Mouse (Mus musculus): ENCODE measurements at regions not wholly inside any gene's neighbourhood (a gene's known extent, or its start where the extent isn't known, plus 50 kb on each side); places are given as distances from the start of the nearest gene placed in this dataset.
"Not testable (repeated sequence)": the region's sequence is repeated elsewhere in the genome, so short reads cannot be mapped to it uniquely, and the experiment has no call there.

- Histone ChIP-seq H3K27ac (no peak overlapping the region), H3K4me2 (no peak overlapping the region), H3K4me3 (replicated peaks) (no peak overlapping the region), H3K4me1 (no peaks in the 10 kb centered on the region), H3K9ac (no peak overlapping the region), H3K27me3 (replicated peaks) (no peaks in the 10 kb centered on the region), H3K9me3 (no peaks in the 10 kb centered on the region), H3K36me3 (no peaks in the 10 kb centered on the region)
- ATAC-seq (ENCODE audit: insufficient read depth, low FRiP score, low read depth): no peak
- WGBS: 71% methylated on average over 3 of the region's 3 CpGs
Measured at GRCm38 (mm10) chr3:21761909-21762308, 314.5 kb upstream of the Tbl1xr1 start.

GRCm38 (mm10) chr3:21768081-21768480 lies 308.4 kb upstream of the Tbl1xr1 start:
- no peak overlapping the region for H3K4me3 ChIP-seq (replicated peaks)
- H3K36me3 ChIP-seq: no peaks in the 10 kb centered on the region
- no peaks in the 10 kb centered on the region for H3K27me3 ChIP-seq (replicated peaks)
- H3K4me1 ChIP-seq: no peaks in the 10 kb centered on the region
- 92% methylated on average over 1 of the region's 1 CpGs for WGBS
- no peak overlapping the region for H3K27ac ChIP-seq
- no peak for ATAC-seq (ENCODE audit: insufficient read depth, low FRiP score, low read depth)
- H3K4me2 ChIP-seq: no peak overlapping the region
- no peak overlapping the region for H3K9ac ChIP-seq
- H3K9me3 ChIP-seq: no peaks in the 10 kb centered on the region

- Histone ChIP-seq H3K4me3 (replicated peaks) (no peak overlapping the region), H3K4me2 (no peak overlapping the region), H3K36me3 (no peaks in the 10 kb centered on the region), H3K27ac (no peak overlapping the region), H3K27me3 (replicated peaks) (no peaks in the 10 kb centered on the region), H3K9me3 (no peaks in the 10 kb centered on the region), H3K9ac (no peak overlapping the region), H3K4me1 (no peaks in the 10 kb centered on the region)
- 56% methylated on average over 9 of the region's 9 CpGs for WGBS
- ATAC-seq (ENCODE audit: insufficient read depth, low FRiP score, low read depth): no peak
Measured at GRCm38 (mm10) chr3:21769920-21770547, 306.4 kb upstream of the Tbl1xr1 start.

- H3K4me1 ChIP-seq: no peaks in the 10 kb centered on the region
- no peak overlapping the region for H3K4me2 ChIP-seq
- 68% methylated on average over 4 of the region's 4 CpGs for WGBS
- no peaks in the 10 kb centered on the region for H3K27me3 ChIP-seq (replicated peaks)
- no peaks in the 10 kb centered on the region for H3K36me3 ChIP-seq
- no peak overlapping the region for H3K27ac ChIP-seq
- H3K9me3 ChIP-seq: no peaks in the 10 kb centered on the region
- H3K9ac ChIP-seq: no peak overlapping the region
- no peak overlapping the region for H3K4me3 ChIP-seq (replicated peaks)
- ATAC-seq (ENCODE audit: insufficient read depth, low FRiP score, low read depth): no peak
Measured at GRCm38 (mm10) chr3:21771752-21772298, 304.6 kb upstream of the Tbl1xr1 start.

- Histone ChIP-seq H3K4me2 (no peak overlapping the region), H3K27ac (no peak overlapping the region), H3K36me3 (no peaks in the 10 kb centered on the region), H3K9me3 (no peaks in the 10 kb centered on the region), H3K9ac (no peak overlapping the region), H3K4me1 (no peaks in the 10 kb centered on the region), H3K4me3 (replicated peaks) (no peak overlapping the region), H3K27me3 (replicated peaks) (no peaks in the 10 kb centered on the region)
- no peak; the same call in 1 of the 2 replicates for ATAC-seq (ENCODE audit: insufficient read depth, low FRiP score, low read depth)
- 74% methylated on average over 4 of the region's 4 CpGs for WGBS
Measured at GRCm38 (mm10) chr3:21774172-21774842, 302.1 kb upstream of the Tbl1xr1 start.

- Histone ChIP-seq H3K4me1 (no peaks in the 10 kb centered on the region), H3K9ac (no peak overlapping the region), H3K36me3 (no peaks in the 10 kb centered on the region), H3K4me2 (no peak overlapping the region), H3K27me3 (replicated peaks) (no peaks in the 10 kb centered on the region), H3K27ac (no peak overlapping the region), H3K4me3 (replicated peaks) (no peak overlapping the region), H3K9me3 (no peaks in the 10 kb centered on the region)
- ATAC-seq (ENCODE audit: insufficient read depth, low FRiP score, low read depth): no peak
- WGBS: 72% methylated on average over 4 of the region's 4 CpGs
Measured at GRCm38 (mm10) chr3:21778789-21779188, 297.7 kb upstream of the Tbl1xr1 start.

- no peaks in the 10 kb centered on the region for H3K4me1 ChIP-seq
- no peak for ATAC-seq (ENCODE audit: insufficient read depth, low FRiP score, low read depth)
Measured at GRCm38 (mm10) chr3:21791983-21792631, 284.3 kb upstream of the Tbl1xr1 start.

GRCm38 (mm10) chr3:21798139-21798538 lies 278.3 kb upstream of the Tbl1xr1 start:
- 56% methylated on average over 1 of the region's 1 CpGs for WGBS
- H3K4me2 ChIP-seq: no peak overlapping the region

More at GRCm38 (mm10) chr3:21791983-21792631, 284.3 kb upstream of the Tbl1xr1 start:
- Histone ChIP-seq H3K9me3 (no peaks in the 10 kb centered on the region), H3K27me3 (replicated peaks) (no peaks in the 10 kb centered on the region), H3K9ac (no peak overlapping the region), H3K27ac (no peak overlapping the region), H3K36me3 (no peaks in the 10 kb centered on the region), H3K4me2 (no peak overlapping the region), H3K4me3 (replicated peaks) (no peak overlapping the region)
- 54% methylated on average over 4 of the region's 4 CpGs for WGBS

GRCm38 (mm10) chr3:21803886-21804285 lies 272.6 kb upstream of the Tbl1xr1 start:
- H3K4me2 ChIP-seq; H3K4me1 ChIP-seq; H3K27me3 ChIP-seq (replicated peaks); H3K4me3 ChIP-seq (replicated peaks); H3K9ac ChIP-seq; ATAC-seq (ENCODE audit: insufficient read depth, low FRiP score, low read depth); H3K27ac ChIP-seq; H3K9me3 ChIP-seq; H3K36me3 ChIP-seq: not testable (repeated sequence)
- 87% methylated on average over 2 of the region's 2 CpGs for WGBS

More at GRCm38 (mm10) chr3:21798139-21798538, 278.3 kb upstream of the Tbl1xr1 start:
- Histone ChIP-seq H3K4me3 (replicated peaks) (no peak overlapping the region), H3K36me3 (no peaks in the 10 kb centered on the region), H3K9me3 (no peaks in the 10 kb centered on the region), H3K27me3 (replicated peaks) (no peaks in the 10 kb centered on the region), H3K4me1 (no peaks in the 10 kb centered on the region), H3K9ac (no peak overlapping the region), H3K27ac (no peak overlapping the region)
- ATAC-seq (ENCODE audit: insufficient read depth, low FRiP score, low read depth): no peak

- no peak for ATAC-seq (ENCODE audit: insufficient read depth, low FRiP score, low read depth)
- 82% methylated on average over 2 of the region's 2 CpGs for WGBS
- H3K27me3 ChIP-seq (replicated peaks): no peaks in the 10 kb centered on the region
- no peak overlapping the region for H3K27ac ChIP-seq
- H3K36me3 ChIP-seq: no peaks in the 10 kb centered on the region
- H3K4me1 ChIP-seq: no peaks in the 10 kb centered on the region
- no peaks in the 10 kb centered on the region for H3K9me3 ChIP-seq
- H3K4me2 ChIP-seq: no peak overlapping the region
- H3K9ac ChIP-seq: no peak overlapping the region
- H3K4me3 ChIP-seq (replicated peaks): no peak overlapping the region
Measured at GRCm38 (mm10) chr3:21806494-21807157, 269.8 kb upstream of the Tbl1xr1 start.

GRCm38 (mm10) chr3:21808539-21808938 lies 267.9 kb upstream of the Tbl1xr1 start:
- Histone ChIP-seq H3K4me3 (replicated peaks) (no peak overlapping the region), H3K9me3 (no peaks in the 10 kb centered on the region), H3K4me2 (no peak overlapping the region), H3K27me3 (replicated peaks) (no peaks in the 10 kb centered on the region), H3K4me1 (no peaks in the 10 kb centered on the region), H3K27ac (no peak overlapping the region), H3K9ac (no peak overlapping the region), H3K36me3 (no peaks in the 10 kb centered on the region)
- ATAC-seq (ENCODE audit: insufficient read depth, low FRiP score, low read depth): no peak
- WGBS: 70% methylated on average over 2 of the region's 2 CpGs
